Mouse (Mus musculus) midbrain, postnatal 0 days (tissue): Measurements from ENCODE around the gene Vps11. TPM values are rescaled to one million over a fixed set of nuclear protein-coding genes. Genes with fewer than 3 reads are reported as not detected.

ENCODE experiments used
- microRNA-seq: library from miRNA; unstranded; fragments of <30 nt; microRNA quantifications from one replicate; pipeline ENCODE4, GENCODE M21; 2016; ENCODE audit warnings: borderline number of aligned reads
- polyA plus RNA-seq: library from polyadenylated mRNA; unstranded; fragments of >200 nt; fragmentation: Nextera tagmentation; extraction: Ambion mirVana; gene quantifications from 2 replicates; pipeline ENCODE4 v1.2.1, GENCODE M21; 2015
- total RNA-seq: library from RNA; depleted of rRNA; stranded (reverse); fragments of >200 nt; gene quantifications from 2 replicates; pipeline ENCODE4 v1.2.3, GENCODE M21; 2014; rRNA removed

The Vps11 gene
- total and polyA plus RNA-seq, 2 experiments from 2014 or later: 41.5 to 42.6 TPM

Small RNA genes within 50 kb of the gene (microRNA-seq; reads per million reads assigned to microRNA genes)
- gene Gm44335 (not detected), gene Mir7085 (not detected)

Other genes with a start within 250 kb of the Vps11 start
- not detected in 2 replicates for gene Gm49380, start 248.2 kb downstream of the Vps11 start, total RNA-seq
- gene Gm49380, start 248.2 kb downstream of the Vps11 start, polyA plus RNA-seq: 0.07 and 0.27 TPM in 2 replicates
- gene Rnf26, start 248.2 kb downstream of the Vps11 start, total RNA-seq: 13.0 and 15.0 TPM in 2 replicates
- 33.4 and 34.1 TPM in 2 replicates for gene Rnf26, start 248.2 kb downstream of the Vps11 start, polyA plus RNA-seq
- 14.6 and 19.9 TPM in 2 replicates for gene Mcam, start 227.2 kb downstream of the Vps11 start, total RNA-seq
- 4.4 TPM in 2 replicates for gene Mcam, start 227.2 kb downstream of the Vps11 start, polyA plus RNA-seq
- gene Cbl, start 127.6 kb downstream of the Vps11 start, total RNA-seq: 32.1 and 43.9 TPM in 2 replicates
- 14.7 and 17.3 TPM in 2 replicates for gene Cbl, start 127.6 kb downstream of the Vps11 start, polyA plus RNA-seq
- gene Ccdc153, start 121.0 kb downstream of the Vps11 start, total RNA-seq: 3.0 and 6.1 TPM in 2 replicates
- 2.7 TPM in 2 replicates for gene Ccdc153, start 121.0 kb downstream of the Vps11 start, polyA plus RNA-seq
- gene Pdzd3, start 110.2 kb downstream of the Vps11 start, total RNA-seq: 0.27 TPM in 1 of 2 replicates, not detected in the other
- gene Pdzd3, start 110.2 kb downstream of the Vps11 start, polyA plus RNA-seq: 0.58 and 0.63 TPM in 2 replicates
- 4.2 and 6.2 TPM in 2 replicates for gene Nlrx1, start 93.1 kb downstream of the Vps11 start, total RNA-seq
- gene Nlrx1, start 93.1 kb downstream of the Vps11 start, polyA plus RNA-seq: 6.0 and 6.9 TPM in 2 replicates
- gene Abcg4, start 73.1 kb downstream of the Vps11 start, total RNA-seq: 60.0 and 65.8 TPM in 2 replicates
- gene Abcg4, start 73.1 kb downstream of the Vps11 start, polyA plus RNA-seq: 27.9 and 28.2 TPM in 2 replicates
- 21.8 and 25.3 TPM in 2 replicates for gene Hinfp, start 56.0 kb downstream of the Vps11 start, total RNA-seq
- 15.2 and 15.4 TPM in 2 replicates for gene Hinfp, start 56.0 kb downstream of the Vps11 start, polyA plus RNA-seq
- 48.9 and 57.1 TPM in 2 replicates for gene C2cd2l, start 41.4 kb downstream of the Vps11 start, total RNA-seq
- gene C2cd2l, start 41.4 kb downstream of the Vps11 start, polyA plus RNA-seq: 22.6 and 23.6 TPM in 2 replicates
- 23.2 and 27.2 TPM in 2 replicates for gene Dpagt1, start 35.7 kb downstream of the Vps11 start, total RNA-seq
- 33.6 and 34.1 TPM in 2 replicates for gene Dpagt1, start 35.7 kb downstream of the Vps11 start, polyA plus RNA-seq
- 91.7 and 145 TPM in 2 replicates for gene H2afx, start 27.0 kb downstream of the Vps11 start, total RNA-seq
- gene H2afx, start 27.0 kb downstream of the Vps11 start, polyA plus RNA-seq: 112 and 119 TPM in 2 replicates
- 30.1 and 31.7 TPM in 2 replicates for gene Hmbs, start 17.4 kb downstream of the Vps11 start, total RNA-seq
- gene Hmbs, start 17.4 kb downstream of the Vps11 start, polyA plus RNA-seq: 55.5 and 56.9 TPM in 2 replicates
- gene Hyou1, start 17.8 kb upstream of the Vps11 start, total RNA-seq: 64.7 and 78.8 TPM in 2 replicates
- 16.9 and 18.5 TPM in 2 replicates for gene Hyou1, start 17.8 kb upstream of the Vps11 start, polyA plus RNA-seq
- gene Slc37a4, start 35.2 kb upstream of the Vps11 start, total RNA-seq: 70.7 and 99.6 TPM in 2 replicates
- 35.9 and 42.2 TPM in 2 replicates for gene Slc37a4, start 35.2 kb upstream of the Vps11 start, polyA plus RNA-seq
- gene Rps25, start 45.5 kb upstream of the Vps11 start, total RNA-seq: 298 and 395 TPM in 2 replicates
- 1,596 and 1,621 TPM in 2 replicates for gene Rps25, start 45.5 kb upstream of the Vps11 start, polyA plus RNA-seq
- gene Trappc4, start 45.9 kb upstream of the Vps11 start, total RNA-seq: 149 and 166 TPM in 2 replicates
- 326 and 327 TPM in 2 replicates for gene Trappc4, start 45.9 kb upstream of the Vps11 start, polyA plus RNA-seq
- gene Ccdc84, start 56.9 kb upstream of the Vps11 start, total RNA-seq: 20.0 and 23.2 TPM in 2 replicates
- gene Ccdc84, start 56.9 kb upstream of the Vps11 start, polyA plus RNA-seq: 30.2 and 36.1 TPM in 2 replicates
- gene Foxr1, start 79.5 kb upstream of the Vps11 start, total RNA-seq: not detected in 2 replicates
- gene Foxr1, start 79.5 kb upstream of the Vps11 start, polyA plus RNA-seq: not detected in 2 replicates
- not detected in 2 replicates for gene Upk2, start 93.3 kb upstream of the Vps11 start, total RNA-seq
- gene Upk2, start 93.3 kb upstream of the Vps11 start, polyA plus RNA-seq: not detected in 2 replicates
- gene Bcl9l, start 121.2 kb upstream of the Vps11 start, total RNA-seq: 42.1 and 61.1 TPM in 2 replicates
- 10.0 and 10.4 TPM in 2 replicates for gene Bcl9l, start 121.2 kb upstream of the Vps11 start, polyA plus RNA-seq
- not detected in 2 replicates for gene Cxcr5, start 200.2 kb upstream of the Vps11 start, total RNA-seq
- gene Cxcr5, start 200.2 kb upstream of the Vps11 start, polyA plus RNA-seq: not detected in 2 replicates
- 68.6 and 87.2 TPM in 2 replicates for gene Ddx6, start 243.2 kb upstream of the Vps11 start, total RNA-seq
- gene Ddx6, start 243.2 kb upstream of the Vps11 start, polyA plus RNA-seq: 14.8 and 19.9 TPM in 2 replicates